Mouse (Mus musculus) hindbrain, embryonic 12.5 days (tissue): ENCODE data around the gene Rrp8. TPM values are rescaled to one million over a fixed set of nuclear protein-coding genes. Genes with fewer than 3 reads are reported as not detected.
"Not testable (repeated sequence)": the region's sequence is repeated elsewhere in the genome, so short reads cannot be mapped to it uniquely, and the experiment has no call there.

Source experiments
- ATAC-seq: fragments of 200-750 bp; cut with Nextera tagmentation; 2 replicates; pipeline ENCODE4 v1.8.0; 2017; ENCODE audit warnings: moderate TSS enrichment; ENCODE audit not compliant: low FRiP score
- H3K27ac ChIP-seq: fragments of 300-500 bp; sonication (generic); 2 replicates; pipeline ENCODE4 v1.5.1; 2016; ENCODE audit warnings: mild to moderate bottlenecking
- H3K27me3 ChIP-seq: fragments of 300-500 bp; sonication (generic); 2 replicates; pipeline ENCODE4 v1.6.1; 2016; ENCODE audit warnings: mild to moderate bottlenecking
- H3K36me3 ChIP-seq: fragments of 300-500 bp; sonication (generic); 2 replicates; pipeline ENCODE4 v1.6.1; 2016; ENCODE audit warnings: mild to moderate bottlenecking
- H3K4me1 ChIP-seq: fragments of 300-500 bp; sonication (generic); 2 replicates; pipeline ENCODE4 v1.6.1; 2016
- H3K4me2 ChIP-seq: fragments of 300-500 bp; sonication (generic); replicated peaks from 2 replicates; pipeline ENCODE4 v1.6.1; 2016; ENCODE audit warnings: mild to moderate bottlenecking
- H3K4me3 ChIP-seq: fragments of 300-500 bp; sonication (generic); 2 replicates; pipeline ENCODE4 v1.5.1; 2016; ENCODE audit warnings: mild to moderate bottlenecking
- H3K9ac ChIP-seq: fragments of 300-500 bp; sonication (generic); 2 replicates; pipeline ENCODE4 v1.6.1; 2016; ENCODE audit warnings: mild to moderate bottlenecking, moderate library complexity
- H3K9me3 ChIP-seq: fragments of 300-500 bp; sonication (generic); replicated peaks from 2 replicates; pipeline ENCODE4 v1.6.1; 2016; ENCODE audit warnings: mild to moderate bottlenecking
- WGBS: fragments of 180-500 bp; shearing (Covaris S2); methylation state at CpG from one replicate; pipeline ENCODE4 v1.1.7; 2016; 5-methylcytosine and 5-hydroxymethylcytosine counted together
- polyA plus RNA-seq: library from polyadenylated mRNA; unstranded; fragments of >200 nt; fragmentation: Nextera tagmentation; extraction: Ambion mirVana; gene quantifications from 2 replicates; pipeline ENCODE4 v1.2.1, GENCODE M21; 2016

Rrp8 gene
- polyA plus RNA-seq, 1 experiment from 2014 or later = 36.6 TPM

DNA sequence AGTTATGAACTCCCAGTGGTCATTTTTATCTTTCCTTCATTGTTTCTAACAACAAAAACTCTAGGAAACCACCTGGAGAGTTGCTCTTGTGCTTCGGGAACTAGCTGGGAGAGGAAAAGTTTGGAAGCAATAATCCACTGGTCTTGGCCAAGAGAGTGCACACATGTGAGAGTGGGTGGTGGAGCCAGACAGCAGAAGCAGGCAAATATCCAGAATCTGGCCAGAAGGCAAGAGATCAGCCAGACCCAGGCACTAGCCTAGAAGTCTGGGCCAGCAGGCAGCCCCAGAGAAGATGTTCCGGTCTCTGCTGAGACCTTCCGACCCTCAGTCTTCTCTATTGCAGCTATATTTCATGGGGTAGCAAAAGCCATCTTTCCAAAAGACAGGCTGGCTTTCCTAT lies 32.8 kb upstream of the Rrp8 start:
- WGBS = 95% methylated on average over 3 of the region's 3 CpGs
- Histone ChIP-seq H3K9ac (no peak overlapping the region), H3K4me1 (peaks cover 40% of the 10 kb centered on the region), H3K27me3 (peaks cover 5% of the 10 kb centered on the region), H3K9me3 (no peaks in the 10 kb centered on the region), H3K4me3 (no peak overlapping the region), H3K36me3 (peaks cover 60% of the 10 kb centered on the region), H3K27ac (no peak overlapping the region), H3K4me2 (no peak overlapping the region)
- no peak for ATAC-seq

DNA sequence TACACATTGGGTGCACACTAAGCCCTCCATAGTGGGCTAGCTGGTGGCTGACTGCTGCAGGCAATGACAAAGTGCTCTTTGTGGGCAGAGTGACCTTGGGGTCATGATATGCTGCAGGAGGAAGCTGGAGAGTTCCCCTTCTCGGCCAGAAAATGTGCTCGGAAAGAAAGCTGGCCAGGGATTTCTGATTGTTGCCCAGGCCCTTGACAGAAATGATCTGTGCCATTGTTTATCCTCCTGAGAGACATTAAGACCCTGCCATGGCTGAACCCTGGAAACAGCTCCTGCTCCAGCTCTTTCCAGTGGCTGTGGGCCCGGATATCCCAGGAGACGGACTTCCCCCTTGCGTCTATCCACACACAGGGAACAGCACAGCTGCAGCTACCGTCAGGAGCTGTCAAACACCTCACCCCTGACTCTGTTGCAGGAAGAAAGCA lies 30.6 kb upstream of the Rrp8 start:
- Histone ChIP-seq H3K4me3 (no peak overlapping the region), H3K9me3 (no peaks in the 10 kb centered on the region), H3K36me3 (peaks cover 76% of the 10 kb centered on the region), H3K4me1 (peaks cover 32% of the 10 kb centered on the region), H3K4me2 (peak overlapping the region; percentile 29), H3K27ac (peak overlapping the region; percentile 72), H3K27me3 (peaks cover 27% of the 10 kb centered on the region), H3K9ac (peak overlapping the region; percentile 27; the same call in 1 of the 2 replicates)
- 7% methylated on average over 6 of the region's 6 CpGs for WGBS
- ATAC-seq = peak; percentile 36

DNA sequence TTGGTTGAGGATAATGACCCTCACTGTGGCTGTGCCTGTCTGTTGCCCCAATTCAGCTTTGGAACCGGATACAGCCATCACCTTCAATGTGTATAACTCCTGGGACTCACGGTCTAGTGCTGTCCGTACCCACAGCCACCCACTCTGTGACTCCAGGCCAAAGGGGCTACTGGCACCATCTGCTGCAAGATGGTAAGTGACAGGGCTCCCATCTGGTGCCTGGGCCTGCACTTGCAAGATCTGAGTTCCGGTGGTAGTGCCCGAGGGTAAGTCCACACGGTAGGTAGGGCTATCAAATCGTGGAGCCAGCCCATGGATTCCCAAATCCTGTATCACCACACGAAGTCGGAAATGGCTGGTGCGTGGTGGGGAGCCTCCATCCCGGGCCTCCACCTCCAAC lies 27.1 kb upstream of the Rrp8 start:
- no peak overlapping the region for H3K9ac ChIP-seq
- no peak overlapping the region for H3K4me3 ChIP-seq
- 93% methylated on average over 11 of the region's 11 CpGs for WGBS
- H3K4me2 ChIP-seq = no peak overlapping the region
- no peak for ATAC-seq
- H3K36me3 ChIP-seq = peaks cover 67% of the 10 kb centered on the region
- peaks cover 31% of the 10 kb centered on the region for H3K27me3 ChIP-seq
- H3K27ac ChIP-seq = no peak overlapping the region
- H3K9me3 ChIP-seq = no peaks in the 10 kb centered on the region
- peaks cover 23% of the 10 kb centered on the region for H3K4me1 ChIP-seq

DNA sequence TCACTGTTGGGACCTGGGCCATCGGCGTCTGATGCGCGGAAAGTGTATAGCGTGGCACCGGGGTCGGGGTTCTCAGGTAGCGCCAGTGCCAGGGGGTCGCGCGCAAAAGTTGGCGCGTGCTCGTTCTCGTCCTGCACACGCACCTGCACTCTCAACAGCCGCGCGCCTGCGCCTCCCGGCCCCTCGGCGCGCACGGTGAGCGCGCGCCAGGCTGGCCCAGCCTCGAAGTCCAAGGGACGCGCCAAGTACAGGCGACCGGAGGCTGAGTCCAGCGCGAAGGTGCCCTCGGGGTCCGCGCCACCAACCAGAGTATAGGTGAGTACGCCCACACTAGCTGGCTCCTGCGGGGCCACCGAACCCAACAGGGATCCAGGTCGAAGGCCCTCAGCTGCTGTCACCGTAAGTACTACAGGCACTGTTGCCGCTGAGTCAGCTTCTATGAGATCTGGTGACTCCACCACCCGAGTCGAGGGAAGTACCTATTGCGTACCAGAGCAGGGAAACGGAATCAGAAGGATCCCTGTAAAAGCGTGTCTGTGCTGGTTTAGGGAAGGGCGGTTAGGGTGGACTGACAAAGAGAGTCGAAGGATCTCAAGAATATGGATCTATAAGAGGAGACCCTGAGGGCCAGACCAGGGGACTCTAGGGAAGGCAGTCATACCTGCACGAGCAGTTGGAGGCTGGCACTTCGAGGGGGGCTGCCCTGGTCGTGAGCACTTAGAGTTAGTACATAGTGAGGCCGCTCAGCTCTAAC lies 25.5 kb upstream of the Rrp8 start:
- Histone ChIP-seq H3K27me3 (peaks cover 31% of the 10 kb centered on the region), H3K9ac (no peak overlapping the region), H3K4me2 (no peak overlapping the region), H3K27ac (no peak overlapping the region), H3K36me3 (peaks cover 77% of the 10 kb centered on the region), H3K4me3 (no peak overlapping the region), H3K4me1 (peaks cover 8% of the 10 kb centered on the region), H3K9me3 (no peaks in the 10 kb centered on the region)
- WGBS = 24% methylated on average over 55 of the region's 55 CpGs
- no peak for ATAC-seq

DNA sequence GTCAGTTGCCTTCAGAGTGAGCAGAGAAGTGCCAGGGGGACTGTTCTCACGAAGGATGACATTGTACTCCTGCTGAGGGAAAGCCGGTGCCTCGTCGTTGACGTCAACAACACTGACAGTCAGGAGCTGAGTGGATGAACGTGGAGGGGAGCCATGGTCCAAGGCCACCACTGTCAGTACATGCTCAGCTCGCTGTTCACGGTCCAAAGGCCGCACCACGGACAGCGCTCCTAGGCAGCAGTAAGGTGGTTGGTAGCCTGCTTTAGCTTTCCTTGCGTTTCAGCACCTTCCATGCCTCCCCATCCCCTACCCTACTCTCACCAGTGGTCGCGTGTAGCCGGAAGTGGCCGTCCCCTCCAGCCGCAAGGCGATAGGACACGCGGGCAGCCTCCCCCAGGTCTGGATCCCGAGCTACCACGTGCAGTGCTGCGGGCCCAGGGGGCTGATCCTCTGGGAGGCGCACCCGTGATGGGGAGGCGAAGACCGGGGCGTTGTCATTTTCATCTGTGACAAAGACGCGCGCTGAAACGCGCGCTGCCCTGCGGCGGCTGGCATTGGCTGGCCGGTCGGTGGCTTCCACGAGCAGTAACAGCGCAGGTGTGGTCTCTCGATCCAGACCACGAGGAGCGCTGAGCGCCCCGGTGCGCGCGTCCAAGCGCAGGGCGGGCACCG lies 24.8 kb upstream of the Rrp8 start:
- no peak overlapping the region for H3K9ac ChIP-seq
- H3K27me3 ChIP-seq = peaks cover 31% of the 10 kb centered on the region
- no peak for ATAC-seq
- no peak overlapping the region for H3K4me3 ChIP-seq
- no peak overlapping the region for H3K27ac ChIP-seq
- WGBS = 22% methylated on average over 51 of the region's 51 CpGs
- H3K4me1 ChIP-seq = 0 out of 2 replicates have a peak, but pooled peaks cover 4% of the 10 kb centered on the region
- H3K36me3 ChIP-seq = peaks cover 79% of the 10 kb centered on the region
- no peak overlapping the region for H3K4me2 ChIP-seq
- H3K9me3 ChIP-seq = no peaks in the 10 kb centered on the region

DNA sequence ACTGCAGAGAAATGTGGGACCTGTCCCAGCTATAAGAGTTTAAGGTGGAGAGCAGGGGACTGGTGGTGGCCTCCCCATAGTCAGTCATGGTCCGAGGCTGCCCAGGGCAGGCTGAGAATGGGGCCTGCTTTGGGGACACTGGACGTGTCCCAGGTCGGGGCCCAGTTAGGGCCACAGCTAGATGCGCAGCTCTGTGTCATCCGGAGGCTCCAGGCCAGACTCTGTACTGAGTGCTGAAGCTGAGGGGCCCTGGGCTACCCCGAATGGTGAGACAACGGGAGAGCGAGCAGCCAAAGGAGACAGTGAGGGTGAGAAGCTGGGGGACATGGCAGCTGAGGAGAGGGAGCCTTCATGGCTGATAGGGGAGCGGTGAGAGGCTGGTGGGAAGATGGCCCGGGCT lies 16.1 kb upstream of the Rrp8 start:
- H3K27ac ChIP-seq = 0 out of 2 replicates have a peak overlapping the region, but pooled peaks have one; percentile 31
- no peak overlapping the region for H3K4me3 ChIP-seq
- peaks cover 14% of the 10 kb centered on the region for H3K4me1 ChIP-seq
- ATAC-seq = no peak
- no peaks in the 10 kb centered on the region for H3K27me3 ChIP-seq
- WGBS = 91% methylated on average over 10 of the region's 10 CpGs
- H3K36me3 ChIP-seq = peaks cover 69% of the 10 kb centered on the region
- H3K4me2 ChIP-seq = no peak overlapping the region
- no peaks in the 10 kb centered on the region for H3K9me3 ChIP-seq
- H3K9ac ChIP-seq = no peak overlapping the region; the same call in 1 of the 2 replicates

DNA sequence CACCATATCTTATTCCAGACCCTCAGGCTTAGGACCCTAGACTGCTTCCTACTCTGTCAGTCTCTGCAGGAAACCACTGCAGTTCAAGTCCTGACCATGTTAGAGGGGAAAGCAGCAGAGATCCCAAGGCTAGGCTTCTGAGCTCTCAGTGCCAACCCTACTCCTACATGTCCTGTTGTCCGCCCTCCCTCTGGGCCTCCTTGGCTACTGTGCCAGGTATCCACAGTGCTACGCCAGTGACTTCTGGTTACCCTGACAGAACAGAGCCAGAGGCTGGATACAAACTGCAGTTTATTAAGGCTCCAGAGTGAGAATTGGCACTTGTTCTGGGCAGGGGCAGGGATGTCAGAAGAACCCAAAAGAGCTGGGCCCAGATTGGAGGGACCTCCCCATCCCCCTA lies 15.5 kb upstream of the Rrp8 start:
- peaks cover 14% of the 10 kb centered on the region for H3K4me1 ChIP-seq
- peak; percentile 5; the same call in 1 of the 2 replicates for ATAC-seq
- 91% methylated on average over 2 of the region's 2 CpGs for WGBS
- no peak overlapping the region for H3K4me3 ChIP-seq
- no peak overlapping the region for H3K9ac ChIP-seq
- no peak overlapping the region for H3K4me2 ChIP-seq
- no peaks in the 10 kb centered on the region for H3K27me3 ChIP-seq
- H3K36me3 ChIP-seq = peaks cover 68% of the 10 kb centered on the region
- 0 out of 2 replicates have a peak overlapping the region, but pooled peaks have one; percentile 31 for H3K27ac ChIP-seq
- H3K9me3 ChIP-seq = no peaks in the 10 kb centered on the region

DNA sequence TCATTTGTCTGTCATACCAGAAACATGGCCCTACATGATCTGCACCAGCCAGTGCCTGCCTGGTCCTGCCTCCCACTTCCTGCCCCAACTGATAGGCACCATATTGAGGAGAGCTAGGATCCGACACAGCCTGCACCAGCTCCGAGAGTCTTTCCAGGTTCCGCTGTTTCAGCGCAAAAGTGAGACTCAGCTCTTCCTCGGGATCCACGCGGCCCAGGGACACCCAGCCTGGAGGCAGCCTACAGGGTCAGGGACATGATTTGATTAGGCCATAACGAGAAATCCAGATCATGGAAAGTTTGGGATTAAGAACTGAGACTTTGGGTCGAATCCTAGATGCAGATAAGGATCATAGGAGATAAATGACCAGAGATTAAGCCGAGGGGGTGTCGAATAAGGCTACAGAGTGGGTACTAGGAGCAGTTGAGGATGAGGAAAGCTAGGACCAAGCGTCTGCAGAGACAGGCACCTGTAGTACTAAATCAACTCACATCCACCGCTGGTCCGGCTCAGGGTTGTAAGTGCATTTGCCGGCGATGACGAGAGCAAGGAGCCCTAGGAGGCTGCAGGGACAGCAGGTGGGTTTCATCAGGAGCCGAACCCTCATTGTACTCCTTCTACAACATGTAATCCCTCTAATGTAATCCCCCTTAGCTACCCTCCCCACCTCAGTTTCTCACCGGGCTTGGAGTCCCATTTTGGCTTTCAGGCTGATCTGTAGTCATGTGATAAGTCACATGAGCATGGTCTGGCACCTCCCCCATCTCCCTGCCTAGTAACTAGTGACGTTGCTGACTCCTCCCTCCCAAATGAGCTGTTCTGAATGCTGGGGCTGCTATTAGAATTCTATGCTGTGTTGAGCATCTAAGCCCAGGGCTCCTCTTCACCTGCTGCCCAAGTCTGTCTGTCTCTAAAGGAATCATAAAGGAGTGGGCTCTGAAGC lies 14.6 kb upstream of the Rrp8 start, which contains the start of gene Tpp1:
TSS of gene Tpp1 (minus strand) at position 745 of the 943 bp plus-strand sequence.
- H3K9me3 ChIP-seq = no peaks in the 10 kb centered on the region
- WGBS = 22% methylated on average over 20 of the region's 20 CpGs
- peak within 1 kb of the TSS; percentile 68 for H3K9ac ChIP-seq
- H3K4me1 ChIP-seq = peaks cover 14% of the 10 kb centered on the region
- peak within 1 kb of the TSS; percentile 66 for H3K4me2 ChIP-seq
- peak within 1 kb of the TSS; percentile 50 for H3K4me3 ChIP-seq
- peak; percentile 91 for ATAC-seq
- no peaks in the 10 kb centered on the region for H3K27me3 ChIP-seq
- H3K36me3 ChIP-seq = peaks cover 64% of the 10 kb centered on the region
- H3K27ac ChIP-seq = 0 out of 2 replicates have a peak within 1 kb of the TSS, but pooled peaks have one; percentile 31

DNA sequence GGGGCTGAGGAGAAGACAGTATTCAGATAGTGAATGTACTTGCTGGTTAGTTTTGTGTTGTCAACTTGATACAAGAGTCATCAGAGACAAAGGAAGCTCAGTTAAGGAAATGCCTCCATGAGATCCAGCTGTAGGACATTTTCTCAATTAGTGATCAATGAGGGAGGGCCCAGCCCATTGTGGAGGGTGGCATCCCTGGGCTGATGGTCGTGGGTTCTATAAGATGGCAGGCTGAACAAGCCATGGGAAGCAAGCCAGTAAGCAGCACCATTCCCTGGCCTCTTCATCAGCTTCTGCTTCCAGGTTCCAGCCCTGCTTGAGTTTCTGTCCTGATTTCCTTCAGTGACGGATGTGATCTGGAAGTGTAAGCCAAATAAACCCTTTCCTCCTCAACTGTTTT lies 10.6 kb upstream of the Rrp8 start:
- peaks cover 28% of the 10 kb centered on the region for H3K36me3 ChIP-seq
- H3K27ac ChIP-seq = no peak overlapping the region
- no peaks in the 10 kb centered on the region for H3K9me3 ChIP-seq
- no peaks in the 10 kb centered on the region for H3K27me3 ChIP-seq
- 91% methylated on average over 2 of the region's 2 CpGs for WGBS
- no peak overlapping the region for H3K9ac ChIP-seq
- peaks cover 23% of the 10 kb centered on the region for H3K4me1 ChIP-seq
- no peak overlapping the region for H3K4me2 ChIP-seq
- H3K4me3 ChIP-seq = no peak overlapping the region
- ATAC-seq = no peak

DNA sequence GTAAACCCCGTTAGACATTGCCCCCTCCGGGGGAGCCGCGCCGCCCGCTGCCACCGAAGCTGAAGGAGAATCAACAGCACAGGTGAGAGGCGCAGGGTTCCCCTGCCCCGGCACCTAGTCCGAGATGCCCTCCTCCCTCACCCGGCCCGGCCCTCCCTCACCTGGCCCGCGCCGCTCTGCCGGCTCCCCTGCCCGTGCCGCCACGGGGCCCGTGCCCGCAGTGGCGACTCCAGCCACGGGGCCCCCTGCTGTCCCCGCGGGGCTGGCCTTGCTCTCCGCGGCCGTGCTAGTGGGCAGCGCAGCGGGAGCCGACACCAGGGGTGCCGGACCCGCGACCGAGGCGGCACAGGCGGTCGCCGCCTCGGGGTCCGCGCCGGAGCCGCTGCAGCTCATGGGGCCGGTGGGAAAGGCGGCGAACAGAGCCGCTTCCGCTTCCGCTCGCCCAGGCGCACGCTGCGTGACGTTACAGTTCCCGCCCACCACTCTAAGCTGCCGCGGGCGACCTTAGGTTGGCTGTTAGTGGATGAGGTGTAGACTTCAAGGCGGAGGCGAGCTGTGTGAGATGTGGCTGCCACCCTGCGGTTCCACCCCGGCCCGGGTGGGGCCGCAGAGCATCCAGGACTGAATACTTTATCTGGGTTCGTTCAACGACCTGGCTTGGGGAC lies 6.9 kb upstream of the Rrp8 start, which contains the start of gene Taf10:
TSS of gene Taf10 (minus strand) at position 436 of the 665 bp plus-strand sequence.
- under 1% methylated on average over 59 of the region's 67 CpGs for WGBS
- H3K9me3 ChIP-seq = no peaks in the 10 kb centered on the region
- H3K4me2 ChIP-seq = peak within 1 kb of the TSS; percentile 89
- H3K9ac ChIP-seq = peak within 1 kb of the TSS; percentile 97
- H3K4me3 ChIP-seq = peak within 1 kb of the TSS; percentile 100
- H3K4me1 ChIP-seq = peaks cover 9% of the 10 kb centered on the region
- H3K27ac ChIP-seq = peak within 1 kb of the TSS; percentile 79
- peak; percentile 97 for ATAC-seq
- no peaks in the 10 kb centered on the region for H3K27me3 ChIP-seq
- peaks cover 47% of the 10 kb centered on the region for H3K36me3 ChIP-seq

DNA sequence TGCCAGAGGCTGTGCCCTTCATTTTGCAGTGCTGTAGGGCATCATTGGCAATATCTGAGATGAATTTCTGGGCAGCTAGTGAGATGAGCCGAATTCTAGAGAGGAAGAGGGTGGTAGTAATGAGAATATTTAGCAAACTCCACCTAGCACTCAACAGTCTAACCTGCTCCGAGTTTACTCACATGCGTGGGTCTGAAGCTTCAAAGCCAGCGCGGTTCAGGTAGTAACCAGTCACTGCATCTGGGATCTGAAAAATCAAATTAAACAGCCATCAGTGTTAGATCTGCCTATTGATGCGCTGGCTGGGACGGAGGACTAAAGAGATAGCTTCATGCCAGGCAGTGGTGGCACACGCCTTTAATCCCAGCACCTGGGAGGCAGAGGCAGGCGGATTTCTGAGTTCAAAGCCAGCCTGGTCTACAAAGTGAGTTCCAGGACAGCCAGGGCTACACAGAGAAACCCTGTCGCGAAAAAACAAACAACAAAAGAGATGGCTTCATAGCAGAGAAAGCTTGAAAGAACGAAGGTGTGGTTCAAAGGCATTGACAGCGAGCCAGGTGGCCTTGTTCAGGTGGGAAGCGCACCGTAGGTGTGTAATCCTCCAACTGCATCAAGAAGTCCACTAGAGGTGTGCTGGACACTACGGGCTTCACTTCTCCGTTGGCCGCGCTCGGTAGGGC lies 6.2 kb upstream of the Rrp8 start:
- ATAC-seq, H3K27me3 ChIP-seq, H3K9me3 ChIP-seq, H3K27ac ChIP-seq, H3K4me1 ChIP-seq: not testable (repeated sequence)
- Histone ChIP-seq H3K4me3 (peak overlapping the region; percentile 100), H3K36me3 (peaks cover 41% of the 10 kb centered on the region), H3K9ac (peak overlapping the region; percentile 97), H3K4me2 (peak overlapping the region; percentile 89)
- 36% methylated on average over 20 of the region's 20 CpGs for WGBS
